Mouse (Mus musculus) olfactory bulb, adult 2 months (tissue): ENCODE results near the gene Cecr2.

Experiments used
- CTCF ChIP-seq: fragments of 200-500 bp; IDR thresholded peaks from 2 replicates; pipeline ENCODE4 v1.5.1; 2012; ENCODE audit warnings: low read depth, mild to moderate bottlenecking, low read length, moderate library complexity; ENCODE audit not compliant: insufficient read depth
- POLR2A ChIP-seq: fragments of 200-500 bp; IDR thresholded peaks from 2 replicates; pipeline ENCODE4 v1.6.1; 2012; ENCODE audit warnings: mild to moderate bottlenecking, low read depth, low read length, moderate library complexity; ENCODE audit not compliant: insufficient read depth

- TF ChIP-seq CTCF (no peak), POLR2A (no peak)
These were observed 153.1 kb downstream of the Cecr2 start for GRCm38 (mm10) chr6:120819294-120819693.
